Mouse (Mus musculus): ENCODE results near the gene Gm14548. TPM values are rescaled to one million over a fixed set of nuclear protein-coding genes. Genes with fewer than 3 reads are reported as not detected.
"Not testable (repeated sequence)": the region's sequence is repeated elsewhere in the genome, so short reads cannot be mapped to it uniquely, and the experiment has no call there.

The Gm14548 gene
- polyA plus RNA-seq, 1 experiment from 2014 or later: not detected

GRCm38 (mm10) chr7:3837854-3838253 is 60.1 kb downstream of the Gm14548 start:
- no CpG with 5 or more reads among the region's 1 CpGs for WGBS
- not testable (repeated sequence) for H3K4me1 ChIP-seq (ENCODE audit: control insufficient read depth, insufficient read depth, low read length); H3K27ac ChIP-seq (ENCODE audit: low read depth, low read length); DNase-seq (ENCODE audit: low spot score, missing footprints); H3K9ac ChIP-seq (ENCODE audit: low read length); H3K9me3 ChIP-seq (ENCODE audit: control insufficient read depth, low read length); H3K27me3 ChIP-seq (ENCODE audit: control insufficient read depth, insufficient read depth, low read length); H3K36me3 ChIP-seq (ENCODE audit: control insufficient read depth, insufficient read depth, low read length); ATAC-seq (ENCODE audit: low FRiP score); H3K4me3 ChIP-seq (ENCODE audit: low read depth, low read length); H3K4me2 ChIP-seq

Other genes with a start within 250 kb of the Gm14548 start
- 16.4 and 16.9 TPM in 2 replicates for gene Leng1, start 232.3 kb downstream of the Gm14548 start, polyA plus RNA-seq (2014; fragmentation: Nextera tagmentation; extraction: Ambion mirVana)
- gene Tmc4, start 220.6 kb downstream of the Gm14548 start, polyA plus RNA-seq (2014; fragmentation: Nextera tagmentation; extraction: Ambion mirVana): 2.4 and 2.5 TPM in 2 replicates
- gene Tsen34, start 205.3 kb downstream of the Gm14548 start, polyA plus RNA-seq (2014; fragmentation: Nextera tagmentation; extraction: Ambion mirVana): 199 and 222 TPM in 2 replicates
- 21.7 and 23.8 TPM in 2 replicates for gene Mboat7, start 204.6 kb downstream of the Gm14548 start, polyA plus RNA-seq (2014; fragmentation: Nextera tagmentation; extraction: Ambion mirVana)
- 1,245 and 1,271 TPM in 2 replicates for gene Rps9, start 194.1 kb downstream of the Gm14548 start, polyA plus RNA-seq (2014; fragmentation: Nextera tagmentation; extraction: Ambion mirVana)
- 0.14 and 0.19 TPM in 2 replicates for gene Pirb, start 177.7 kb downstream of the Gm14548 start, polyA plus RNA-seq (2014; fragmentation: Nextera tagmentation; extraction: Ambion mirVana)
- gene Gm15448, start 72.4 kb downstream of the Gm14548 start, polyA plus RNA-seq (2014; fragmentation: Nextera tagmentation; extraction: Ambion mirVana): not detected in 2 replicates
- gene Pira2, start 53.1 kb downstream of the Gm14548 start, polyA plus RNA-seq (2014; fragmentation: Nextera tagmentation; extraction: Ambion mirVana): not detected in 2 replicates
- gene Lilra6, start 17.4 kb upstream of the Gm14548 start, polyA plus RNA-seq (2014; fragmentation: Nextera tagmentation; extraction: Ambion mirVana): not detected in 2 replicates
- gene Lair1, start 165.1 kb upstream of the Gm14548 start, polyA plus RNA-seq (2014; fragmentation: Nextera tagmentation; extraction: Ambion mirVana): 1.1 and 1.5 TPM in 2 replicates
- gene Ttyh1, start 221.3 kb upstream of the Gm14548 start, polyA plus RNA-seq (2014; fragmentation: Nextera tagmentation; extraction: Ambion mirVana): 33.8 and 43.6 TPM in 2 replicates
- 44.4 and 45.6 TPM in 2 replicates for gene Leng8, start 238.9 kb upstream of the Gm14548 start, polyA plus RNA-seq (2014; fragmentation: Nextera tagmentation; extraction: Ambion mirVana)